Mouse (Mus musculus): ENCODE data around the gene Meaf6.
A peak's percentile ranks its signal among the peaks of the same experiment; 100 is the strongest.

Meaf6 gene

GRCm38 (mm10) chr4:125115710-125116089 lies 30.8 kb downstream of the Meaf6 start:
- no peak for DNase-seq (ENCODE audit: low spot score in 2 of 2)

- DNase-seq (ENCODE audit: low spot score in 2 of 2), result peak in 1 of 2 experiments; percentile 71
These were observed 31.3 kb downstream of the Meaf6 start for GRCm38 (mm10) chr4:125116090-125116861.

GRCm38 (mm10) chr4:125116929-125117328 lies 32.0 kb downstream of the Meaf6 start:
- no peak for DNase-seq (ENCODE audit: low spot score in 2 of 2)

GRCm38 (mm10) chr4:125117902-125118320 lies 33.0 kb downstream of the Meaf6 start:
- DNase-seq (ENCODE audit: low spot score in 2 of 2), result no peak

GRCm38 (mm10) chr4:125119070-125119469 lies 34.1 kb downstream of the Meaf6 start:
- DNase-seq (ENCODE audit: low spot score in 2 of 2), result no peak

- DNase-seq (ENCODE audit: low spot score in 2 of 2), result no peak
These were observed 34.8 kb downstream of the Meaf6 start for GRCm38 (mm10) chr4:125119721-125120120.

GRCm38 (mm10) chr4:125122431-125123278 lies 37.7 kb downstream of the Meaf6 start:
- DNase-seq (ENCODE audit: low spot score in 2 of 2), result no peak

- DNase-seq (ENCODE audit: low spot score in 2 of 2), result no peak
These were observed 38.3 kb downstream of the Meaf6 start for GRCm38 (mm10) chr4:125123279-125123671.

- DNase-seq (ENCODE audit: low spot score in 2 of 2), result no peak
These were observed 39.7 kb downstream of the Meaf6 start for GRCm38 (mm10) chr4:125124424-125125209.

GRCm38 (mm10) chr4:125125361-125125921 lies 40.5 kb downstream of the Meaf6 start:
- DNase-seq (ENCODE audit: low spot score in 2 of 2), result no peak

- DNase-seq (ENCODE audit: low spot score in 2 of 2), result no peak
These were observed 41.3 kb downstream of the Meaf6 start for GRCm38 (mm10) chr4:125126186-125126585.

GRCm38 (mm10) chr4:125126761-125127160 lies 41.8 kb downstream of the Meaf6 start:
- no peak for DNase-seq (ENCODE audit: low spot score in 2 of 2)

GRCm38 (mm10) chr4:125127305-125128084 lies 42.6 kb downstream of the Meaf6 start, which contains the start of gene Zc3h12a:
Gene Zc3h12a (minus strand): TSS chr4:125127840.
- peak; percentile 49 to 64 for DNase-seq (ENCODE audit: low spot score in 2 of 2)

GRCm38 (mm10) chr4:125131493-125131892 lies 46.6 kb downstream of the Meaf6 start:
- DNase-seq (ENCODE audit: low spot score in 2 of 2), result no peak

GRCm38 (mm10) chr4:125132394-125132793 lies 47.5 kb downstream of the Meaf6 start:
- DNase-seq (ENCODE audit: low spot score in 2 of 2), result peak; percentile 68 to 87

GRCm38 (mm10) chr4:125134192-125134591 lies 49.3 kb downstream of the Meaf6 start:
- no peak for DNase-seq (ENCODE audit: low spot score in 2 of 2)

- no peak for DNase-seq (ENCODE audit: low spot score in 2 of 2)
These were observed 49.7 kb downstream of the Meaf6 start for GRCm38 (mm10) chr4:125134631-125135030.

GRCm38 (mm10) chr4:125135076-125135855 lies 50.3 kb downstream of the Meaf6 start:
- DNase-seq (ENCODE audit: low spot score in 2 of 2), result no peak

- no peak for DNase-seq (ENCODE audit: low spot score in 2 of 2)
These were observed 51.5 kb downstream of the Meaf6 start for GRCm38 (mm10) chr4:125136303-125136888.

- DNase-seq (ENCODE audit: low spot score in 2 of 2), result no peak
These were observed 53.4 kb downstream of the Meaf6 start for GRCm38 (mm10) chr4:125138321-125138720.

Data from cerebellum, postnatal 4 days (tissue).